Mouse (Mus musculus) hematopoietic stem cell, adult 5-6 weeks (primary cell): Measurements from ENCODE around the gene Cmss1. TPM values are rescaled to one million over a fixed set of nuclear protein-coding genes. Genes with fewer than 3 reads are reported as not detected.

Experiments used
- ATAC-seq, 2 experiments: fragments of 125-278 bp in 1 of 2; replicated peaks in 1 of 2; 2 replicates each; pipeline ENCODE4 v1.8.0; 2016 to 2017; ENCODE audit warnings: inconsistent platforms in 2 of 2, mild to moderate bottlenecking in 2 of 2, moderate number of reproducible peaks in 2 of 2, low read depth in 1 of 2, moderate TSS enrichment in 1 of 2; ENCODE audit not compliant: low FRiP score in 2 of 2, poor library complexity in 2 of 2, severe bottlenecking in 2 of 2, insufficient read depth in 1 of 2, low TSS enrichment in 1 of 2
- total RNA-seq: library from RNA; stranded (forward); fragments of 172-1452, 232-1000 nt; gene quantifications from 2 replicates; pipeline ENCODE4 v1.2.3, GENCODE M21; 2017

The Cmss1 gene
- total RNA-seq, 1 experiment from 2014 or later = 83.8 TPM

GRCm38 (mm10) chr16:57356454-57356853 is 250.2 kb downstream of the Cmss1 start:
- no peak for ATAC-seq

- ATAC-seq = no peak
Measured at GRCm38 (mm10) chr16:57353932-57354331, 252.7 kb downstream of the Cmss1 start.

- no peak for ATAC-seq
Measured at GRCm38 (mm10) chr16:57353166-57353721, 253.4 kb downstream of the Cmss1 start.

GRCm38 (mm10) chr16:57352751-57353150 is 253.9 kb downstream of the Cmss1 start, which contains the start of gene Filip1l:
TSS of gene Filip1l (plus strand) at chr16:57353093.
- no peak for ATAC-seq

- ATAC-seq = no peak
Measured at GRCm38 (mm10) chr16:57349689-57350088, 257.0 kb downstream of the Cmss1 start.

- no peak for ATAC-seq
Measured at GRCm38 (mm10) chr16:57349039-57349438, 257.6 kb downstream of the Cmss1 start.

- ATAC-seq = no peak
Measured at GRCm38 (mm10) chr16:57346258-57346657, 260.4 kb downstream of the Cmss1 start.

- no peak for ATAC-seq
Measured at GRCm38 (mm10) chr16:57340613-57340898, 266.1 kb downstream of the Cmss1 start.

- ATAC-seq = no peak
Measured at GRCm38 (mm10) chr16:57339765-57340612, 266.7 kb downstream of the Cmss1 start.

GRCm38 (mm10) chr16:57336770-57337423 is 269.8 kb downstream of the Cmss1 start:
- ATAC-seq = peak; percentile 92 to 94

GRCm38 (mm10) chr16:57332301-57332700 is 274.4 kb downstream of the Cmss1 start:
- ATAC-seq = no peak

- no peak for ATAC-seq
Measured at GRCm38 (mm10) chr16:57330111-57330510, 276.6 kb downstream of the Cmss1 start.

- peak; percentile 36 to 59; a peak in 2 of 4 replicates for ATAC-seq
Measured at GRCm38 (mm10) chr16:57329028-57329427, 277.6 kb downstream of the Cmss1 start.

- ATAC-seq = no peak
Measured at GRCm38 (mm10) chr16:57326996-57327395, 279.7 kb downstream of the Cmss1 start.

GRCm38 (mm10) chr16:57319284-57320124 is 287.2 kb downstream of the Cmss1 start:
- no peak for ATAC-seq

GRCm38 (mm10) chr16:57318637-57319125 is 288.0 kb downstream of the Cmss1 start:
- ATAC-seq = no peak

- no peak for ATAC-seq
Measured at GRCm38 (mm10) chr16:57317882-57318636, 288.6 kb downstream of the Cmss1 start.
